Mouse (Mus musculus) urinary bladder, adult 18-20 months (tissue): Measurements from ENCODE around the gene Dennd4a.

Experiments used
- DNase-seq, 2 experiments: peaks; one replicate each; pipeline ENCODE4 v3.0.0; 2022; ENCODE audit warnings: low spot score in 2 of 2, mixed read lengths in 2 of 2

The Dennd4a gene

GRCm38 (mm10) chr9:64790673-64791660 lies 20.2 kb upstream of the Dennd4a start:
- DNase-seq = no peak

DNA sequence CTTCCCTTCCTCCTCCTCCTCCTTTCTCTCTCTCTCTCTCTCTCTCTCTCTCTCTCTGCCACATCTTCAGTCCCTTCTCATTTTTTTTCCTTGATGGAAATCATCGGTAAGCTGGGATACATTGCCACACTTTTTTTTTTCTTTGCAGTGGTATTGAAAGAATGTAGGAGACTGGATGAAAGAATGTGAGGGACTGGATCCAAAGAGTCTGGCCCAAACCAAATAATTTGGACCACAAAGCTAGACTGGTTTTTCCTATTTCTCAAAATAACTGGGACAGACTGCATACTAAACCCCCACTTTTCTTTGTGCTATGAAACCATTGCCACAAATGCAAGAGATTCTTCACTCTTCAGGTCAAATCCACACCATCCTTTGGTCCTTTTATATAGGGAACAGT lies 19.5 kb upstream of the Dennd4a start:
- DNase-seq = no peak

GRCm38 (mm10) chr9:64792379-64793274 lies 18.5 kb upstream of the Dennd4a start:
- no peak for DNase-seq

GRCm38 (mm10) chr9:64793275-64793590 lies 17.9 kb upstream of the Dennd4a start:
- no peak for DNase-seq

GRCm38 (mm10) chr9:64793794-64794193 lies 17.3 kb upstream of the Dennd4a start:
- no peak for DNase-seq

DNA sequence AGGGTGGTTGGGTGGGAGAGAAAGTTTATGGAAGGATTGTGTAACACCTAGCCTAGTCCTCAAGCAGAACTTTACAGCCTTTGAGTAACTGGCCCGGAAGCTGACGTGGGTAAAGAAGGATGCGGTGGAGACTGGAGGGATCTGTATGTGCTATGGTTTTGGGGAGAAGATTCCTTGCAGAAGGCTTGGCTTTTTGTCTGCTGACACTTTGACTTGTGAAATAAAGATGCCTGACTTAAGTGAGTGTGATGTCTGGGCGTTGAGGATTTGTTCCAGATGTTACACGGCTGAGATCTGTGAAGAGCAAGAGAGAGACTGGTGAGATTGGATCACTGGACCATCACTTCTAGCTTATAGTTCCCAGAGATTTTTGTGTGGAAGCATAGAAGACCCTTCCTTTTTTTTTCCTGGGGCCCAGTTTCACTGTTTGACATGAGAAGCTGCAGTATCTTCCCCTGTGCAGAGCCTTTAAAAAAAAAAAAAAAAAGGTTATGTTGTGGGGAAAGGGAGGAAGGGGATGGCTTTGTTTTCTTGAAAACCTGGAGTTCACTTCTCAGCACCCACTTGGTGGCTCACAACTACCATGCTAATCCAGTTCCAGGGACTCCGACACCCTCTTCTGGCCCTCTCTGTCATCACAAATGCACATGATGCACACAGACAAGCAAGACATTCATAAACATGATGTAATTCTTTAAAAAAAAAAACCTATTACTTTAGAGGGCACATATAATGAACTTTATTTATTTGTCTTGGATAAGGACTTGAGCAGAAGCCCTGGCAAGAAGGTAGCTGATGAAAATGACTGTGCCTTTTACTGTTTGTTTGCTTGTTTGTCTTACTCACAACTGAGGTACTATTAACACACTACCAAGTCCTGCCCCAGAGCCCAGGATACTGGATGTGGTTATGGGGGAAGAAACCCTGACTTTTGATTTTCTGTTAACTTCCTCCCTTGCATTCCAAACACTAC lies 16.4 kb upstream of the Dennd4a start:
- no peak for DNase-seq

GRCm38 (mm10) chr9:64795846-64796615 lies 15.1 kb upstream of the Dennd4a start:
- no peak for DNase-seq

DNA sequence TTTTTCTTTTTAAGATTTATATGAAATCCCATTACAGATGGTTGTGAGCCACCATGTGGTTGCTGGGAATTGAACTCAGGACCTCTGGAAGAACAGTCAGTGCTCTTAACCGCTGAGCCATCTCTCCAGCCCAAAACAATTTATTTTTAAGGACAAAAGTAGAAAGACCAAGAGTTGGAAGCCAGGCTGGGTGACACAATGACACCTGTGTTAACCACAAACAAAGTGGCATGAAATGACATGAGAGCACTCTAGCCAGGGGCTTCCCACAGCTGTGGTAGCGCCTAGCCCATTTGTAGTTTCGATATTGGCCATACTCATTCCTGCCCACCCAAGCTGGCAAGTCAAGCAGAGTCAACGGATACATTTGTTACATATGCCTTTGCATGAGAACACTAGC lies 13.7 kb upstream of the Dennd4a start:
- no peak for DNase-seq

DNA sequence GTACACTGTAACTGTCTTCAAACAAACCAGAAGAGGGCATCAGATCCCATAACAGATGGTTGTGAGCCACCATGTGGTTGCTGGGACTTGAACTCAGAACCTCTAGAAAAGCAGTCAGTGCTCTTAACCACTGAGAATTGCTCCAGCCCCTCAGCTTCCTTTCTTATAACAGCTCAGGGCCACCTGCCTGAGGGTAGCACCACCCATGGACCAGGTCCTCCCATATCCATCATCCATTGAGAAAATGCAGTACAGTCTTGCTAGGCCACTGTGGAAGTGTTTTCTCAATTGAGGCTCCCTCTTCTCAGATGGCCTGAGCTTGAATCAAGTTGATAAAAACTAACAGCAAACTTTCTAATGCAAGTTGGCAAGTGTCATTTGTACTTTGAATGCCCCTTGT lies 13.0 kb upstream of the Dennd4a start:
- DNase-seq = no peak

GRCm38 (mm10) chr9:64798859-64799258 lies 12.3 kb upstream of the Dennd4a start:
- DNase-seq = no peak

DNA sequence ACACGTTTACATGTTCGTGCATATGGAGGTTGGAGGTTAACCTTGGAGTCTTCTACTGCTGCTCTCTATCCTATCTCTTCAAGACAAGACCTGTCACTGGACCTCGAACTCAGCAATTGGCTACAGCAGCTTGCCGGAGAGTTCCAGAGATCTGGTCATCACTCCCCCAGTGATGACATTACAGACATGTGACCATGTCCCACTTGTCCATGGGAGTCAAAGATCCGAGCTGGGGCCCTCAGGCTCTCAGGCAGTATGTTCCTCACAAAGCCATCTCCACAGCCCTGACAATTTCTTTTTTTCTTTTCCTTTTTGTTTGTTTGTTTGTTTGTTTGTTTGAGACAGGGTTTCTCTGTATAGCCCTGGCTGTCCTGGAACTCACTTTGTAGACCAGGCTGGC lies 11.6 kb upstream of the Dennd4a start:
- DNase-seq = no peak

DNA sequence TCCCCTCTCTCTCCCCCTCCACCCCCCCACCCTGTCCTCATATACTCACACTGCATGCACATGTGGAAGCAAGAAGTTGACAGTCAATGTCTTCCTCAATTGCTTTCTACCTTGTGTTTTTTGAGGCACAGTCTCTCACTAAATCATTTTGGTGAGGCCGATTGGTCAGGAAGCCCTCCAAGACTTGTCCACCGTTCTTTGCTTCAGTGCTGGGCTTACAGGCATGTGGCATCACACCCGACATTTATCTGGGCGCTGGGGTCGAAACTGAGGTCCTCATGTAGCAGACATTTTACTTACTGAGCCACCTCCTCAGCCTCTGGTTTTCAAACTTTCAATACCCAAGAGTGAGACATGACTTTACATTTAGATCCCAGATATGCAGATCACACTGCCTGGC lies 8.6 kb upstream of the Dennd4a start:
- no peak for DNase-seq

- DNase-seq = no peak
These were observed 7.5 kb upstream of the Dennd4a start for GRCm38 (mm10) chr9:64803373-64804214.

DNA sequence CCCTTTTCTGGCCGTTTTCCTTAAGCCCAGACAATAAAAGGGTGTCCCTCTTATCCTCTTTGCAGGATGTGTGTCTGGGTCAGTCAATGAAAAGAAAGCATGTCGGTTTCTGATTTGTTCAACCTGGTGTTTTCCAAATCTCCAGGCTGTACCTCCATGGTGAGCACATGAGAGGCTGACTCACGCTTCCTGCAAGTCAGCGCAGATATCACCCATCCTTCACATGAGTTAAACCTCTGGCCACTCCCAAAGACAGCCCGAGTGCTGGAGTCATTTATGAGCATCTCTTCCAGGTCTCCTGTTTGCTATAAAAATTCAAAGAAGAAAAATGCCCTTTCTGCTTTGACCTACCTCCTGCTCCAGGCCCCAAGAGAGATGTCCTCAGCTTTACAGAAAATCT lies 5.3 kb upstream of the Dennd4a start:
- no peak for DNase-seq

DNA sequence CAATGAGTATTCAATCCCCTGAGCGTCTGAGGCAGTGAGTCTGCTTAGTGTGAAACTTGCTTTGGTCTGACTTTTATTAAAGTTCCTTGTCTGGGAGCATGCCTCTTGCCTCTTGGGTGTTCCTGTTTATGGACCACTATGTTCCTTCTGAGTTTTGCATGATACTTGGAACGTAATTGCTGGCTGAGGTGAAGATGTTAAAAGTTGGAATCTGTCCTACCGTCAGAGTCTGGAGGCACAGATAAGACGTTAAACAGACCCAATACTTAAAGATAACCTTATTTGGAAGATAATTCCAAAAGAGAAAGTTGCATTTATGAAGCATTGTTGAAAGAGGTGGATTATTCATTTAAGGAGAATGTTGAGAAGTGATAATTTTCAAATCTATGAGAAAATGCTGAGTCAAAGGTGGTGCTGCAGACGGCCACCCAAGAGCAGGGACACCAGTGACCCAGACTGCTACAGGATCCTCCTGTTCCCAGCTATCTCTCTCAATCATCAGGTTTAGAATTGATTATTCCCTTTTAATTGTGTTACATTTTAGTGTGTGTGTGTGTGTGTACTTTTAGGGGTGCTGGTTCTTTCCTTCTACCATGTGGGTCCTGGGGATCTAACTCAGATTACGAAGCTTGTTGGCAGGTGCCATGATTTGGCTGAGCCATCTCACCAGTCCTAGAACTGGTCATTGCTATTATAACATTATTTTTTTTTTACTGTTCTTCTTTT lies 4.6 kb upstream of the Dennd4a start:
- no peak for DNase-seq

DNA sequence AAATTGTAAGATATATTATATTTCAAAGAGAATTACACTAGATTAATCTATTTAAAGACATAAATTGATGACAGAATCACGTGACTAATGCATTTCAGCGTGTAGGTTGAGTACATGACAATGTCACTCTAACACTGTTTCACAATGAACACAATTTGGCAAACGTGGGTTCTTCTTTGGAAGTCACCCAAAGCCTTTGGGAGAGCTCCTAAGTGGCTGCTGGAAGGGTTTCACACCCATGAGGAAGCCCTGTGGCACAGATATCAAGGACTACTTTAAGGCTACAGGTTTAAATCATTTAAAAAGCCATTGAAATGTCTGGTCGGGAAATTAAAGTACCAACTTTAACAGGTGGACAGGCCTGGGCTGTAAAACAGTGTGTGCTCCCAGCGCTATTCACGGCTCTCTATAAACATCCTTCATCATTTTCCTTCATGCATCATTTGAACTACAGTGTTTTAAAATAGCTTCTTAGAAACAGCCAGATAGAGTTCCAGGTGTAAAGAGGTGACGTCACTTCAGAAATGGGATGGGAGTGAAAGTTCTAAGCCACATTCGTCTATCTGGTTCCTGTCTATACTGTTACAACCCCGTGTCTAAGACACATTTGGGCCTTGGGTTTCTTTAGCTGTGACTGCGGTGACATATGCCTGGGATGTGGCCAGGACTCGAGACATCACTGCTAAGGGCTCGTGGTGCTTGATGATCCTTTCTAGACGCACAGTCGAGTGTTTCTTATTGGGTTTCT lies 3.9 kb upstream of the Dennd4a start:
- no peak for DNase-seq

- DNase-seq = no peak
These were observed 1.3 kb upstream of the Dennd4a start for GRCm38 (mm10) chr9:64809851-64810250.
